Mouse (Mus musculus): ENCODE measurements at regions not wholly inside any gene's neighbourhood (a gene's known extent, or its start where the extent isn't known, plus 50 kb on each side); places are given as distances from the start of the nearest gene placed in this dataset.

- Histone ChIP-seq H3K27me3 (ENCODE audit: insufficient read depth, low read length) (peaks cover 47% of the 10 kb centered on the region), H3K4me2 (ENCODE audit: low read depth, low read length, poor library complexity, severe bottlenecking) (no peak overlapping the region; the same call in 1 of the 2 replicates)
- TF ChIP-seq CTCF (IDR thresholded peaks at IDR 0.05), result no peak
Observed at GRCm38 (mm10) chr5:37967106-37967913, 71.2 kb upstream of the Stx18 start.

DNA sequence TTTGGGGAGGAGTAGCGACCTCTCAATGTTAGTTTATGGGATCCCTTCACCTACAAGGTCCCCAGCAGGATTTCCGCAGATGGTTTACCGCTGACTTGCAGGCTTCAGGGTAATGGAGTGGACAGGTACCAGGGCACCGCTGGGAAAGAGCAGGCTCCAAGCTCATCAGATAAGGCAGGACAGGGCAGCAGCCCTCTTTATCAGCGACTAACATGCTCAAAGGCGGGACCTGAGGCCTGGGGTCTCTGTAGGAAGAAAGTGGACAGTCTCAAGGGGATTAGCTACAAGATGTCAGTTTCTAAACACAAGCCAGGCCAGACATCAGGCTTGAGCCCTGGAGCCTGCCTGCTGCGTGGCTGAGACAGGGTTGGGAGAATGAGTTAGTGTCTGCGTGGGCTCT, 74.9 kb upstream of the Stx18 start:
- no peak overlapping the region for H3K4me2 ChIP-seq (ENCODE audit: low read depth, low read length, poor library complexity, severe bottlenecking)
- WGBS, result 63% methylated on average over 8 of the region's 8 CpGs
- H3K4me3 ChIP-seq (ENCODE audit: low read depth, low read length), result no peak overlapping the region
- H3K27me3 ChIP-seq (ENCODE audit: insufficient read depth, low read length), result peaks cover 28% of the 10 kb centered on the region
- no peak overlapping the region for H3K9ac ChIP-seq (replicated peaks; ENCODE audit: low read length, poor library complexity, severe bottlenecking)
- DNase-seq (ENCODE audit: low spot score) (no peak), ATAC-seq (ENCODE audit: low FRiP score) (no peak)
- no peak for TF ChIP-seq CTCF (IDR thresholded peaks at IDR 0.05)
- no peaks in the 10 kb centered on the region for H3K36me3 ChIP-seq (ENCODE audit: insufficient read depth, low read length)
- no peaks in the 10 kb centered on the region for H3K9me3 ChIP-seq (ENCODE audit: low read length)
- no peak overlapping the region for H3K27ac ChIP-seq (ENCODE audit: low read depth, low read length)
- no peaks in the 10 kb centered on the region for H3K4me1 ChIP-seq (ENCODE audit: insufficient read depth, low read length)

More at GRCm38 (mm10) chr5:37967106-37967913, 71.2 kb upstream of the Stx18 start:
- DNase-seq (ENCODE audit: low spot score) (no peak), ATAC-seq (ENCODE audit: low FRiP score) (no peak)
- Histone ChIP-seq H3K9me3 (ENCODE audit: low read length) (no peaks in the 10 kb centered on the region), H3K4me1 (ENCODE audit: insufficient read depth, low read length) (no peaks in the 10 kb centered on the region), H3K36me3 (ENCODE audit: insufficient read depth, low read length) (no peaks in the 10 kb centered on the region), H3K9ac (replicated peaks; ENCODE audit: low read length, poor library complexity, severe bottlenecking) (no peak overlapping the region), H3K27ac (ENCODE audit: low read depth, low read length) (no peak overlapping the region), H3K4me3 (ENCODE audit: low read depth, low read length) (no peak overlapping the region)
- WGBS, result 6% methylated on average over 23 of the region's 23 CpGs

GRCm38 (mm10) chr5:37962513-37962912, 76.0 kb upstream of the Stx18 start:
- no peak for ATAC-seq (ENCODE audit: low FRiP score)
- H3K27ac ChIP-seq (ENCODE audit: low read depth, low read length), result no peak overlapping the region
- no peak for DNase-seq (ENCODE audit: low spot score)
- no peak overlapping the region for H3K9ac ChIP-seq (replicated peaks; ENCODE audit: low read length, poor library complexity, severe bottlenecking)
- no peak overlapping the region for H3K4me2 ChIP-seq (ENCODE audit: low read depth, low read length, poor library complexity, severe bottlenecking)
- WGBS, result 53% methylated on average over 3 of the region's 3 CpGs
- no peaks in the 10 kb centered on the region for H3K4me1 ChIP-seq (ENCODE audit: insufficient read depth, low read length)
- TF ChIP-seq CTCF (IDR thresholded peaks at IDR 0.05), result no peak
- no peak overlapping the region for H3K4me3 ChIP-seq (ENCODE audit: low read depth, low read length)
- peaks cover 20% of the 10 kb centered on the region for H3K27me3 ChIP-seq (ENCODE audit: insufficient read depth, low read length)
- no peaks in the 10 kb centered on the region for H3K36me3 ChIP-seq (ENCODE audit: insufficient read depth, low read length)
- H3K9me3 ChIP-seq (ENCODE audit: low read length), result no peaks in the 10 kb centered on the region

DNA sequence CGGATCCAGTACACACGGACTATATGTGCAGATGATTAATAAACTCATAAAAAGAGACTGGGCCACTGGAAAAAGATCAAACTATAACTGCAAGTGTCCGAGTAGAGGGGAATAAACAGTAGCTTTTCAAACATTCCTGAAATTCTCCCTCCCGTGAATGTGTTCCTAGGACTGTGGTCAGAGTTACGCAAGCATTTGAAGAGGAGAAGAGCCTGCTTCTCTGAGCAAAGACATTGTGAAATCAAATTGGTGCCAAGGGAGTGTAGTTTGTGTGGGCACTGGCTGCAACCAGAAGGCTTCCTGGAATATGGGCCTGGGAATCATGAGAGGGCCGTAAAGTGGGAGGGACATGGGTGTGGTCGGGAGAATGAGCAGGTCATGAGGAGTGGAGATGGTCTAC, 78.3 kb upstream of the Stx18 start:
- 89% methylated on average over 7 of the region's 7 CpGs for WGBS
- Histone ChIP-seq H3K9me3 (ENCODE audit: low read length) (no peaks in the 10 kb centered on the region), H3K4me2 (ENCODE audit: low read depth, low read length, poor library complexity, severe bottlenecking) (no peak overlapping the region), H3K9ac (replicated peaks; ENCODE audit: low read length, poor library complexity, severe bottlenecking) (no peak overlapping the region), H3K36me3 (ENCODE audit: insufficient read depth, low read length) (no peaks in the 10 kb centered on the region), H3K27ac (ENCODE audit: low read depth, low read length) (no peak overlapping the region), H3K4me1 (ENCODE audit: insufficient read depth, low read length) (no peaks in the 10 kb centered on the region), H3K4me3 (ENCODE audit: low read depth, low read length) (no peak overlapping the region), H3K27me3 (ENCODE audit: insufficient read depth, low read length) (peaks cover 7% of the 10 kb centered on the region; the same call in 1 of the 2 replicates)
- DNase-seq (ENCODE audit: low spot score), result no peak
- TF ChIP-seq CTCF (IDR thresholded peaks at IDR 0.05), result no peak
- ATAC-seq (ENCODE audit: low FRiP score), result no peak

- H3K4me2 ChIP-seq (ENCODE audit: low read depth, low read length, poor library complexity, severe bottlenecking), result no peak overlapping the region
- no peaks in the 10 kb centered on the region for H3K27me3 ChIP-seq (ENCODE audit: insufficient read depth, low read length)
- ATAC-seq (ENCODE audit: low FRiP score) (no peak), DNase-seq (ENCODE audit: low spot score) (no peak)
- H3K4me3 ChIP-seq (ENCODE audit: low read depth, low read length), result no peak overlapping the region
- H3K27ac ChIP-seq (ENCODE audit: low read depth, low read length), result no peak overlapping the region
- peak; percentile 63 for TF ChIP-seq CTCF (IDR thresholded peaks at IDR 0.05)
- no peaks in the 10 kb centered on the region for H3K4me1 ChIP-seq (ENCODE audit: insufficient read depth, low read length)
- no peak overlapping the region for H3K9ac ChIP-seq (replicated peaks; ENCODE audit: low read length, poor library complexity, severe bottlenecking)
- H3K36me3 ChIP-seq (ENCODE audit: insufficient read depth, low read length), result no peaks in the 10 kb centered on the region
- WGBS, result 0% methylated on average over 1 of the region's 1 CpGs
- no peaks in the 10 kb centered on the region for H3K9me3 ChIP-seq (ENCODE audit: low read length)
Observed at GRCm38 (mm10) chr5:37952096-37952495, 86.4 kb upstream of the Stx18 start.

DNA sequence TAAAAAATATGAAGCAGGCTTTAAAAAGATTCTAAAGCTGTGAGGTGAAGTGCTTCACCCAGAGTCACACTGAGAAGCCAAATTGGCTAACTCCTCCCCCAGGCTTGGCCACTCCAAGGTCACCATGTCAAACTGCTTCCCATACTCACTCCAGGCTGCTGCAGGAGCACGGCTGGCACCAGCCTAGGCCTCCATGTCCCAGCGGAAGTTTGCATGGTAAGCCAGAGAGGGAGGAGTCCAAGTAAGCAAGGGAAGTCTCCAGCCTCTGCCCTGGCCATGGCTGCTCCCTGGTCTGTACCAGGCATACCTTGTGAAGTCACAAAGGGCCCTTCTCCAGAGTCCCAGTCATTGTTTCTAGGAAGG, 105.8 kb upstream of the Stx18 start:
- Histone ChIP-seq H3K9me3 (ENCODE audit: low read length) (no peaks in the 10 kb centered on the region), H3K27ac (ENCODE audit: low read depth, low read length) (no peak overlapping the region), H3K4me1 (ENCODE audit: insufficient read depth, low read length) (no peaks in the 10 kb centered on the region), H3K4me2 (ENCODE audit: low read depth, low read length, poor library complexity, severe bottlenecking) (no peak overlapping the region), H3K9ac (replicated peaks; ENCODE audit: low read length, poor library complexity, severe bottlenecking) (no peak overlapping the region), H3K27me3 (ENCODE audit: insufficient read depth, low read length) (no peaks in the 10 kb centered on the region), H3K36me3 (ENCODE audit: insufficient read depth, low read length) (no peaks in the 10 kb centered on the region), H3K4me3 (ENCODE audit: low read depth, low read length) (no peak overlapping the region)
- ATAC-seq (ENCODE audit: low FRiP score), result no peak
- 84% methylated on average over 2 of the region's 2 CpGs for WGBS
- no peak for DNase-seq (ENCODE audit: low spot score)
- TF ChIP-seq CTCF (IDR thresholded peaks at IDR 0.05), result no peak

Data from midbrain, postnatal 0 days (tissue).